Comparison of ENCODE assay signal across 8 mouse cellular contexts in genomic region chr17:87571345-87571932, GRCm38 (mm10).
DNase-seq lines count a peak whose midpoint lies in the region; ATAC-seq lines count a peak whose summit lies in the region.

No protein-coding gene starts in this region.

- no peaks in the 10 kb centered on the region for H3K9me3 ChIP-seq in intestine, embryonic 14.5 days (ENCODE audit: control insufficient read depth, low read length)

- peak overlapping the region; percentile 30; the same call in 1 of the 2 replicates for H3K9ac ChIP-seq in intestine, embryonic 14.5 days (ENCODE audit: low read length)

- peak overlapping the region; percentile 49 for H3K4me2 ChIP-seq in intestine, embryonic 14.5 days (ENCODE audit: low read length)

- H3K27ac ChIP-seq in intestine, embryonic 14.5 days (ENCODE audit: low read depth): no peak overlapping the region

- intact Hi-C loops in gastrocnemius, postnatal 36 days (cut with DNase I): loop anchor here (1.0 to 5.0 kb wide), 4 partner anchors 39 to 529 kb away; partner anchors contain the start of gene Calm2
- intact Hi-C loops in left cerebral cortex, postnatal 10 days (cut with DNase I): loop anchor here (2.0 to 5.0 kb wide), 3 partner anchors 39 to 257 kb away; partner anchors contain the start of gene Calm2

- DNase-seq in adrenal gland, adult 2 months: peak; percentile 91
- peak; percentile 84 for DNase-seq in embryo, embryonic 11.5 days (ENCODE audit: low read depth, low spot score)
- DNase-seq in gastrocnemius, postnatal 36 days: peak; percentile 92 to 97
- peak; percentile 100 for DNase-seq in intestine, embryonic 14.5 days (ENCODE audit: low spot score)
- peak; percentile 90 to 91 for DNase-seq in left cerebral cortex, postnatal 10 days (ENCODE audit: extremely low spot score in 1 of 2, low spot score in 2 of 2)
- peak; percentile 91 for DNase-seq in right cerebral cortex, postnatal 14 days
- peak; percentile 96 for DNase-seq in urinary bladder, postnatal 25 days (ENCODE audit: low spot score)

- 8% methylated on average over 18 of the region's 18 CpGs for WGBS in intestine, embryonic 14.5 days

- no peaks in the 10 kb centered on the region for H3K4me1 ChIP-seq in intestine, embryonic 14.5 days (replicated peaks; ENCODE audit: control insufficient read depth, insufficient read depth, low read length)

- no peaks in the 10 kb centered on the region for H3K27me3 ChIP-seq in intestine, embryonic 14.5 days (replicated peaks; ENCODE audit: control insufficient read depth, insufficient read depth, low read length)

- ATAC-seq in intestine, embryonic 14.5 days (replicated peaks; ENCODE audit: low FRiP score, low TSS enrichment, low read depth): peak; percentile 69
- peak; percentile 91 for ATAC-seq in megakaryocyte-erythroid progenitor cell, adult 5-6 weeks (replicated peaks; ENCODE audit: low FRiP score, low TSS enrichment, poor library complexity, severe bottlenecking)

- peak overlapping the region; percentile 25 for H3K4me3 ChIP-seq in intestine, embryonic 14.5 days (ENCODE audit: low read depth, low read length)

- H3K36me3 ChIP-seq in intestine, embryonic 14.5 days (ENCODE audit: control insufficient read depth, insufficient read depth, low read length): no peaks in the 10 kb centered on the region
